Mouse (Mus musculus): ENCODE data around the gene Cstb. TPM values are rescaled to one million over a fixed set of nuclear protein-coding genes. Genes with fewer than 3 reads are reported as not detected.
A peak's percentile ranks its signal among the peaks of the same experiment; 100 is the strongest.

Cstb gene
- polyA plus RNA-seq, 1 experiment: 261 TPM

DNA sequence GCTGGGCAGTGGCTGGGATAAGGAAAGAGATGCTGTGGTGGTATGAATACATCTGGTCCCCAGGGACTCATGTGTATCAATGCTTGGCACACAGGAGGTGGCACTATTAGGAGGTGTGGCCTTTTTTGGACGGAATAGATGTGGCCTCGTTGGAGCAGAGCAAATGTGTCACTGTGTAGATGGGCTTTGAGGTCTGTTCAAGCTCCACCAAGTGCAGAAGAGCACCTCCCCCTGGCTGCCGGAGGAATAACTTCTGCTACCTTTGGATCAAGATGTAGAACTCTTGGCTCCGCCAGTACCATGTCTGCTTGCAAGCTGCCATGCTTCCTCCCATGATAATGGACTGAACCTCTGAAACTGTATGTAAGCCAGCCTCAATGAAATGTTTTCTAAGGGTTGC is 36.3 kb downstream of the Cstb start:
- DNase-seq (ENCODE audit: low spot score): no peak

DNA sequence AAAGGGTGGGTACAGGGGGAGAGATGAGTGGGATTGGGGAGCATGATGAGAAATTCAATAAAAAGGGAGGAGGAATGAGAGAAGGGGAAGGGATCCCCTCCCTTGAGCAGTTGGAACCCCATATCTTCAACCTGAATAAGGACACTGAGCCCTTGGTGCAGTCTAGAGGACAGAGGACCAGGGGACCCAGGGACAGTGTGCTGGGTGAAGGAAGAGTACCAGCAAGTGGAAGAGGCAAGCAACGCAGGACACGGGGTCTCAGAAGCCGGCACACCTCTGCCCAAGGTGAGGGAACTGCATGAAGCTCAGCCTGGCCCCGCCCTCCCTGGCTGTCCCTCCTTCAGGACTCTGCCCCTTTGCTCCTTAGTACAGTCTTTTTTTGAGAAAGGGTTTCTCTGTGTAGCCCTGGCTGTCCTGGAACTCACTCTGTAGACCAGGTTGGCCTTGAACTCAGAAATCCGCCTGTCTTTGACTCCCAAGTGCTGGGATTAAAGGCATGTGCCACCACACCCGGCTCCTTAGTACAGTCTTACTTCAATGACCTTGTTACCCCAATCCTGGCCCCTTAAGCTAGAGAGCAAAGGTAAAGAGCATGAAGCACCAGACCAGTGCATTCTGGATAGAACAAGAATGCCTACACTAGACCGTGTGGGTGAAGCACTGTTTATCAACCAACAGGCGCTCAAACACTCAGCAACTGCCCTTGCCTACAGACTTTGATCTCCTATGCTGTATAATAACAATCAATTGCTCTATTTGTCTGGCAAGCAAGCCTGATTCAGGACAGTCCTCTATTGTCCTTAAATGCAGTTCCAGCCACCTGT is 37.7 kb downstream of the Cstb start:
- no peak for DNase-seq (ENCODE audit: low spot score)

DNA sequence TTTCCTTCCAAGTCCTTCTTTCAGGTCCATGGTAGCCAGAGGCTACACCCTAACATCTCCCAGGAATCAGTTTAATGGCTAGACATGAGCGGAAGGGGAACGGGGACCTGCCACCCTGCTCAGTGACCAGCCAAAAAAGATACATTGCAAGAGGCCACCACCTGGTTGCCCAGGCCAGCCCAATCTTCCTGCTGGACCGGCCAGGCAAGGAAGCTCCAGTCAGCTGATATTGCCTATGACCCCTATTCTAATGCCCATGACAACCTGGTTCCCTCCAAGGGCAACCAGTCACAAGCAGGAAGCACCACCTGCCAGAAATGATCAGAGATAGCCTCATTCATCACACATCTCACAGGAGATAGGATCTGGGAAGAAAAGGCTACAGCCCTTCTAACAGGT is 38.3 kb downstream of the Cstb start:
- DNase-seq (ENCODE audit: low spot score): no peak

DNA sequence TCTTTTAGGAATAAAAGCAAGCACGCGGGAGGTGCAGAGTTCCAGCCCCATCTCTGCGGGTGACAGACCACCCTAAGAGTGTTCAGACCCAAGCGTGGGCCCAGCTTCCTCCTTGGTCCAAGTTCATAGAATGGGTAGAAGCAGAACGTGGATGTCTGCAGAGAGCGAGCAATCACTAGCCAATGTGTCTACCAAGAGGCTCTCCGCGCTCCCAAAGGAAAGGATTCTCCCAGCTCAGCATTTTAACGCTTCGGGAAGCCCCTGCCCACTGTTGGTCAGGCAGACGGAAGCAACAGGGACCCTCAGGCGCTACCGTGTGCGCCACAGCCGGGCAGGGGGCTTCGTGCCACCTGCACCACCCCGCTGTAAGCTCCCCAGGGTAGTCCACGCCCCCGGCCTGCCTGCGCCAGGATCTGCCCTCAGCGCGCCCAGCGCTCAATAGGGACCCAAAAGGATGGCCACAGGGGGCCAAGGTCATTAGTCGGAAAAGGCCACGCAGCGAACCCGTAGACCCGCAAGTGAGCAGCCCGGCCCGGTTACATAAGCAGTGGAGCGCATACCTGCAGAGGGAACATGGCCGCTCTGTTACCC is 38.8 kb downstream of the Cstb start:
- DNase-seq (ENCODE audit: low spot score): no peak

DNA sequence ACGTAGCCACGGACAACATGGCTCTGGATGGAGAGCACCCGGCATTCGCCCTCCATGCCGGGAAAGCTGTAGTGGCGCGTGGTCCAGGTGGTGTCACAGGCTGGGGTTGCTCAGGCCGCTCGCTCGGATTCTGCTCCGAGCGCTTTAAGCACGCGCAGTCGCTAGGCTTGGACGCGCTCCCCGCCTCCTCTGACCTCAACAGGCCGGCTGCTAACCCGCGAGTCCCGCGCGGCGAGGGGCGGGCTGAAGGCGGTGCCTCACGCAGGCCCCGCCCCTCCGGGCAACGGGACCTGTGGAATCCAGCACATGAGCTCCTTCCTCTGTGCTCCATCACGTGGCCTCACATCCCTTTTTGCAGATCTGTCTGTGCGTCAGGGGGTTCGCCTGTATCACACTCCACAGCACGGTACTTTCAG is 39.3 kb downstream of the Cstb start, which contains the start of gene Pdxk:
TSS of gene Pdxk (minus strand) at position 184 of the 416 bp plus-strand sequence.
- peak; percentile 88 for DNase-seq (ENCODE audit: low spot score)

DNA sequence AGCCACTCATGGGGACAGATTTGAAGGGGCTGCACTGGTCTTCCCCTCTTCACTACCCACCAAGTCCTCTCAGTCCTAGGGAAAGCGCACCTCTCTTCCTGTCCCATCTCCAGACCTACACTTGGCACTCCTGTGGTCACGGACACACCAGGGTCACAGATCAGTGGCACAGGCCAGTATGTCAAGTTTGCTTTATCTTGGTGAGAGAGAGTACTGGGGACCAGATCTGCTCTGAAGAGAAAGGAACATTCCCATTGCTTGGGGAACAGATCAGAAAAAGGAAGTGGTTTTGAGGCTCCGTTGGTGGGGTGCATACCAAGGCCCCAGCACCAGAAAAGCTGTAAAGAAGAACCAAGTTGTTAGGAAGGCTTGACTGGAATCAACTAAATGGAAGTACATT is 40.0 kb downstream of the Cstb start:
- DNase-seq (ENCODE audit: low spot score): no peak

DNA sequence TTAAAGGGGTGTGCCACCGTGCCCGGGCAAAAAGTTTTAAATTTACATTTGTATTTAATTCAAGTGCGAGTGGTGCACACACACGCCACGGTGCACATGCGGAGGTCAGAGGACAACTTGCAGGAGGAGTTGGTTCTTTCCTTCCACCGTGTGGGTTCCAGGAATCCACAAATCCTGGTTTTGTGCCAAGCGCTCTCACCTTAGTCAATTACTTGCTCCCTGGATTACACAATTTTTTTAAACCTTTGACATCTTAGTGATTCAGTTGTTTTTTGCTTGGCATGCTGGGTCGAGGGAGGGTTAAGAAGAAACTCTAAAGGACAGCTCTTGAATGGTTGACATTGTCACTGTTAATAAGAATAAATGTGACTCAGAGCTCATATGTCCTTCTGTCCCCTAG is 41.2 kb downstream of the Cstb start:
- DNase-seq (ENCODE audit: low spot score): no peak

DNA sequence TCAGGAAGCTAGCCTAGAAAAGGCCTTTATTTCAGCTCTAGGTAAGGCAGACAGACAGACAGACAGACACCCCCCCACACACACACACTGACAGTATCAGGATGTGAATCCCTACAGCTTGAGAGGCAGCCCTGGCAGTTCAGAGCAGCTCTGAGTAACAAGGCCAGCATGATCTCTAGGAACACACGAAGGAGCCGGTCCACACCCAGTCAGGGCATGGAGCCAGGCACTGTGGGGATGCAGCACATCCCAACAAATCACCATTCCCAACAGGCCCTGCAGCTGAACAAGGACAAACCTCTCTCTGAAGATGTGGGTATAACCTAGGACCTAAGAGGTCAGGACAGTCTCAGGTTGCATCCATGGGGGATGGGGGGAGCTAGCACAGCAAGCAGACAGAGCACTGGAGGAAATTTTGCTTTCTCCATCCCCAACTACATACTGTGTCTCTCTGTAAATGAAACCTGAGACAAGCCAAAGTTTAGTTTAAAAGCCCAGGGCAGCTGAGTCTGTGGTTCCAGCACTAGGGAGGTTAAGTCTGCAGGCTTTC is 42.4 kb downstream of the Cstb start:
- no peak for DNase-seq (ENCODE audit: low spot score)

DNA sequence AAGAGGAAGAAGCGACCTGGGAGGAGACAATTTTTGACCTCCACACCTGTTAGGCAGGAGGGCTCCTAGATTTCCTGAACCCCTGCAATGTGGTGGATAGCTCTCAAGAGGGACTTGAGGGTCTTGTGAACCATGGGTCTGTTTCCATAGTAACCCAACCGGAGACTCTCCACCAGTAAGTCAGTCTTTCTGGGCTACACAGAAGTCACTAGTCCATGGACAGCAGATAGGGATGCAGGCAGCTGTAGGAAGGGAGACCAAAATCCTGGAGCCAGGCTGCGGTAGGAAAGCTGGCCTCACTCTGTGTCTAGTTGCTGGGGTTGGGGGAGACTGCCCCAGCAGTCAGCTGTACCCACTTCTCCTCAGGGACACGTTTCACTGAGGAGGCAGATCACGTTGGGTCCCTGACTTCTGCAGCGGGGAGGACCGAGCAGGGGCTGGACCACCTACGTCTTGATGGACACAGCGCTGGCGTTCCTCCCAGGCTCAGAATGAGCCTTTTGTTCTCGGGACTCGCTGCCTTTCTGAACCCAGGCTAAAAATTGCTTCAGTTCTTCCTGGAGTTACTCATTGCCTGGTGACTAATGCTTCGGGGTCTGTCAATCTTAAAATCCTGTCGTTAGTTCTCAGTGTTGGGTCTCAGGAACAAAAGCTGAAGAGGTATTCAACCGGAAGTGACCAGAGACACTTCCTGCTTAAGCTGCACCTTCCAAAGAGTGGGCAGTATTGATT is 45.3 kb downstream of the Cstb start:
- no peak for DNase-seq (ENCODE audit: low spot score)

DNA sequence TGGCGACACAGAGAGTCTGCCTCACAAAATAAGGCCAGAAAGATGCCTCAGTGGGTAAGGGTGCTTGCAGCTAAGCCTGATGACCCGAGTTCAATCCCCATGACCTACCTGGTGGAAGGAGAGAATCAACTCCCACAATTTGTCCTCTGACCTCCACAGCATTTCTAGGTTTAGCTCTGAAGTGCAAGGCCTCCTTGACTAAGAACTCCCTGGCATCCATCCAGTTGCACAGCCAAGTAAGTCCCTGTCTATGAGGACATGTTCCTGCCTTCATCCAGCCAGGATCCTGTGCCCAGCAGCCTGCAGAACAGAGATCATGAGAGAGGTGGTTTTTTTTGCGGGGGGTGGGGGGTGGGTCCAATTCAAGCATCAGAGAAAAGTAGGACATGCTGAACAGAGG is 46.6 kb downstream of the Cstb start:
- no peak for DNase-seq (ENCODE audit: low spot score)

DNA sequence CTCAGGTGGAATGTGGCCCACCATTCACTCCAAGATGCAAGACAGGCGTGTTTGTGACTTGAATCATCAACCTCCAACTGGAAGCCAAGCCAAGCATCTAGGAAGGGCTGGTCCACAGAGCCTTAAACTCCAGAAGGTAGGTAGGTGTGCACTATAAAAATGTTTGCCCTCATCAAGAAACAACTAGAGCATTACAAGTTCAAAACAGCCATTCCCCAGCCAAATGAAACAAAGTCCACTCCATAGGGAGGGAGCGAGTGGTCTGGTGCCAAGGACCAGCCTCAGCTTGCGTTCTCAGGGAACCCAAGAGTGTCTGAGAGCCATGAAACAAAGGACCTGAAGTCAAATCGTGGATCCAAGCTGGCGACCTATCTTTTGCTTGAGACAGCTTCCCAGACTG is 48.0 kb downstream of the Cstb start:
- no peak for DNase-seq (ENCODE audit: low spot score)

DNA sequence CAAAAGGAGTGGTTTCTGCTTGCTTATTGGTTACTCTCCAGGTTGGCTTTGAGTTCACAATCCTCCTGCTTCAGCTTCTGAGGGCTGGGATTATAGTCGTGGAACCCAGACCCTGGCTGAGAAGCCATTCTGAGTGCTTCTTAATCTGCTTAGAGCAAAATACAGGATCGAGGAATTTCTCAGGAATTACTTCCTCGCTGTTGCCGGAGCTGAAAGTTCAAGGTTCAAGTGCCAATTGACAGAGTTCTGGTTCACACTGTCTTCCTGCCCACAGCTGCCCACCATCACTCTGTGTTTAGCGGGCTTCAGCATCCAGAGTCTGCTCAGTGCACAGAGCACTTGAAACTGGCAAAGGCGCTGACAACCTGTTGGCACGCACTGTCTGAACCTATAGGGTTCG is 49.3 kb downstream of the Cstb start:
- no peak for DNase-seq (ENCODE audit: low spot score)

DNA sequence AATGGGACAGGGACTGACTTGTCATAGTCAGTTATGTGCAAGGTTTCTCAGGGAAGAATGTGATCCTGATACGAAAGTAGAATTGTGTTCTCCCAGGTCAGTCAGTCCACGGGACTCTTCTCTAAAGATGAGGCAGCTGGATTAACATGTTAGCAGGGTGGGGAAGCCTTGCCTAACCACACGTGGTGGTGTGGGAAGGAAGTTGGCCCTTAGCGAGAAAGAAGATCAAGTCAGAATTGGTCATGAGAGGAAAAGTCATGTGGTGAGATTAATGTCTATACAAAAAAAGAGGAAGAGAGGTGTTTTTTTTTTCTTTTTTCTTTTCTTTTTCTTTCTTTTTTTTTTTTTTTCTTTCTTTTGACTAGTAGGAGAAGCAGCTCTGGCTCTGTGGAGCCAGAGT is 51.4 kb downstream of the Cstb start:
- no peak for DNase-seq (ENCODE audit: low spot score)

Other genes starting within 250 kb of the Cstb start
- 9.1 and 9.3 TPM in 2 replicates for gene Pwp2, start 240.5 kb upstream of the Cstb start, polyA plus RNA-seq (2012; rRNA removed)
- gene Trappc10, start 181.0 kb upstream of the Cstb start, polyA plus RNA-seq (2012; rRNA removed): 38.1 and 41.0 TPM in 2 replicates
- gene Agpat3, start 73.2 kb upstream of the Cstb start, polyA plus RNA-seq (2012; rRNA removed): 75.1 and 81.3 TPM in 2 replicates
- 149 and 195 TPM in 2 replicates for gene Rrp1, start 12.6 kb upstream of the Cstb start, polyA plus RNA-seq (2012; rRNA removed)
- 28.2 and 33.3 TPM in 2 replicates for gene Pdxk, start 39.3 kb downstream of the Cstb start, polyA plus RNA-seq (2012; rRNA removed)
- gene Olfr1358, start 91.8 kb downstream of the Cstb start, polyA plus RNA-seq (2012; rRNA removed): not detected in 2 replicates
- gene Ilvbl, start 148.7 kb downstream of the Cstb start, polyA plus RNA-seq (2012; rRNA removed): 32.3 and 38.6 TPM in 2 replicates
- gene Syde1, start 166.3 kb downstream of the Cstb start, polyA plus RNA-seq (2012; rRNA removed): 27.8 and 29.4 TPM in 2 replicates
- gene Olfr1357, start 192.4 kb downstream of the Cstb start, polyA plus RNA-seq (2012; rRNA removed): not detected in 2 replicates